Mouse (Mus musculus) cerebellum, adult 2 months (tissue): ENCODE measurements around the gene Tmem216. TPM values are rescaled to one million over a fixed set of nuclear protein-coding genes. Genes with fewer than 3 reads are reported as not detected.

Experiments used
- DNase-seq, 2 experiments: peaks; one replicate each; pipeline ENCODE4 v3.0.0; 2021
- H3K27ac ChIP-seq: fragments of 200-500 bp; 2 replicates; pipeline ENCODE4 v1.5.1; 2012; ENCODE audit warnings: low read length, control low read depth, inconsistent platforms; ENCODE audit not compliant: insufficient read depth
- H3K27me3 ChIP-seq: fragments of 200-500 bp; 2 replicates; pipeline ENCODE4 v1.6.1; 2012; ENCODE audit warnings: inconsistent platforms, mild to moderate bottlenecking, low read length, moderate library complexity; ENCODE audit not compliant: control insufficient read depth, insufficient read depth
- H3K4me1 ChIP-seq: fragments of 200-500 bp; 2 replicates; pipeline ENCODE4 v1.6.1; 2011; ENCODE audit warnings: low read length; ENCODE audit not compliant: control insufficient read depth, insufficient read depth
- H3K4me3 ChIP-seq: fragments of 200-500 bp; replicated peaks from 2 replicates; pipeline ENCODE3; 2011; ENCODE audit warnings: mild to moderate bottlenecking, low read depth, low read length, control low read depth; ENCODE audit not compliant: insufficient read depth
- CTCF ChIP-seq: fragments of 200-500 bp; IDR thresholded peaks from 2 replicates; pipeline ENCODE4 v1.5.1; 2011; ENCODE audit warnings: low read depth, mild to moderate bottlenecking, control low read depth, low read length, moderate library complexity, borderline replicate concordance; ENCODE audit not compliant: insufficient read depth
- POLR2A ChIP-seq: fragments of 200-500 bp; IDR thresholded peaks from 2 replicates; pipeline ENCODE4 v1.6.1; 2011; ENCODE audit warnings: low read length, control low read depth, borderline replicate concordance; ENCODE audit not compliant: insufficient read depth
- WGBS: fragments of 180-500 bp; shearing (Covaris S2); methylation state at CpG from one replicate; pipeline ENCODE4 v1.1.7; 2018; 5-methylcytosine and 5-hydroxymethylcytosine counted together
- polyA plus RNA-seq: library from polyadenylated mRNA; depleted of rRNA; stranded (reverse); fragments of >200 nt; gene quantifications from 2 replicates; pipeline ENCODE4 v1.2.3, GENCODE M21; 2012

Gene Tmem216
- polyA plus RNA-seq, 1 experiment: 20.8 TPM

DNA sequence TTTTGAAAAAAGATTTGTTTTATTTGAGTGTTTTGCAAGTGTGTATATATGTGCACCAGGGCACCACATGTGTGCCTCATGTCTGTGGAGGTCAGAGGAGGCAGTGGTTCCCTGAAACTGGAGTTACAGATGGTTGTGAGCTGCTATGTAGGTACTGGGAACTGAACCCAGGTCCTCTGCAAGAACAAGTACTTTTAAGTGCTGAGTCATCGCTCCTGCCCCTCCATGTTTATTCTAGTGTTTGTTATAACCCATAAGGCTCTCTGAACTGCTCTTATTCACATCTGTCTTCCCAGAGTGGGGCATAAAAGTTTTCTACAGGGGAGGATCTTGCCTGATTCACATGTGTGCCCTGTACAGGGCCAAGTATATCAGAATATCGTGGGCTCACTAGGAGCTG is 43.6 kb upstream of the Tmem216 start:
- 94% methylated on average over 2 of the region's 2 CpGs for WGBS
- no peaks in the 10 kb centered on the region for H3K27me3 ChIP-seq
- DNase-seq: no peak
- peaks cover 6% of the 10 kb centered on the region; the same call in 1 of the 2 replicates for H3K4me1 ChIP-seq
- no peak overlapping the region for H3K27ac ChIP-seq
- TF ChIP-seq POLR2A (no peak), CTCF (no peak)
- H3K4me3 ChIP-seq: no peak overlapping the region

DNA sequence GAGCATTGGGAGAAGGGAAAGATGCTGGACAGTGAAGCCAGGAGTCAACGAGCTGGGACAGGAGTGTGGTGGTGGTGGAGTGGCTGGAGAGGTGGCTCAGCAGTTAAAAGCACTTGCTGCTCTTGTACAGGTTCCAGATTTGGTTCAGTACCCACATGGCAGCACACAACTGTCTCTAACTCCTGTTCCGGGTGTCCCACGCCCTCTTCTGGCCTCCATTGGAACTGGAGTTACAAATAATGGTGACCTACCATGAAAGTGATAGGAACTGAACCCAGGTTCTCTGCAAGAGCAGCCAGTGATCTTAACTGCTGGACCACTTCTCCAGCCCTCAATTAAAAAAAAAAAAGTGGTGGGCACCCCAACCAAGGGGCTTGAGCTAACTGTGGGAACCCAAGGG is 42.1 kb upstream of the Tmem216 start:
- no peak for DNase-seq
- TF ChIP-seq POLR2A (no peak), CTCF (peak; percentile 8; the same call in 1 of the 2 replicates)
- H3K27me3 ChIP-seq: no peaks in the 10 kb centered on the region
- 0 out of 2 replicates have a peak, but pooled peaks cover 1% of the 10 kb centered on the region for H3K4me1 ChIP-seq
- no peak overlapping the region for H3K4me3 ChIP-seq
- 32% methylated on average over 3 of the region's 3 CpGs for WGBS
- no peak overlapping the region for H3K27ac ChIP-seq

- Histone ChIP-seq H3K27me3 (no peaks in the 10 kb centered on the region), H3K4me3 (no peak overlapping the region), H3K4me1 (no peaks in the 10 kb centered on the region), H3K27ac (no peak overlapping the region)
- no peak for DNase-seq
- WGBS: 88% methylated on average over 6 of the region's 6 CpGs
- TF ChIP-seq POLR2A: no peak
- no peak for TF ChIP-seq CTCF
These were observed 35.8 kb upstream of the Tmem216 start for GRCm38 (mm10) chr19:10591659-10592377.

DNA sequence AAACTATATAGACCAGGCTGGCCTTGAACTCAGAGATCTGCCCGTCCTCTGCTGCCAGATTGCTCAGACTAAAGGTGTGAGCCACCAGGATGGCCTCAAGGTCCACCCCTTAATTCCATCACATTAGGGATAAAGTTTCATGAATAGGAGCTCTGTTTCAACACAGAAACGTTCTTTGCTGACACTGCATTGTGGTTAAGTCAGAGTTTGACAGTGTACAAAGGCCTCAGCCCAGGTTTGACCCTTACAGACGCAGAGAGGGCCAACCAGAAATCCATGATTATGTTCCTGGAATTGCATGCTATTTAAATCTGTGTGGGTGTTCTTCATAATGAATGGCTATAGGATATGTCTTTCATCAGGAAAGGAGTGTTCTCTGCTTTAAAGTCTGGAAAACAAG is 34.3 kb upstream of the Tmem216 start:
- Histone ChIP-seq H3K27me3 (no peaks in the 10 kb centered on the region), H3K4me1 (no peaks in the 10 kb centered on the region), H3K27ac (no peak overlapping the region), H3K4me3 (no peak overlapping the region)
- TF ChIP-seq POLR2A (no peak), CTCF (no peak)
- WGBS: 77% methylated on average over 3 of the region's 3 CpGs
- DNase-seq: no peak

DNA sequence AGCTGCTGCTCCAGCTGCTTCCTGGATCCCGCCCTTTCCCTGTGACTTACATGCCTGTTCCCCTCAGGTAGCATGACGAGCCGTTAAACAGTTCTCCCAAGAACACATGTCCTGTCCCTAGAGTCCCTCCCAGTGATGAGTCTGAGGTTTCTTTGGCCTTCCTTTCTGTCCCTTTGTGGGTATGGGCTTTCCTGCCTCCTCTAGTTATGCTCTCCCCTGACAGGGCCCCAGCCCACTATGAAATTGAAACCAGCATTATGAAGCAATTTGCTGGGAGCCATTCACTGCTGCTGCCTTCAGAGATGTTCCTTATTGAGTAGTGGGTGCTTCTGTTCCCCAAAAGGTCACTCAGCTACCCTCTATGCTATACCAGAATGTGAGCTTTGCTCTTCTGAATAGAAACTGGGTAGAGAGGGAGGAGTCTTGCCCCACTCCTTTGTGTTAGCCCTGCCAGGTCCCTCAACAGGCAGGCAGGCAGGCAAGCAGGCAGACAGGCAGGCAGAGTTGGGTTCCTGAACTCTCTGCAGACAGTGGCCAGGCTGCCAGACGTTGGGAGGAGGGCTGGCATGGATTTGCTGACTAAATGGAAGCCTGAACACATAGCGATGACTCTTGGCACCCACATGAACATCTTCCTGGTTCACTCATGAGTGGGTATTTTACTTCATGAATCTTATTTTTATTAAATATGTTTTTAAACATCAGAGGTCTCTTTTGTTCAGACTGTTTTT is 33.3 kb upstream of the Tmem216 start:
- no peaks in the 10 kb centered on the region for H3K27me3 ChIP-seq
- H3K4me1 ChIP-seq: no peaks in the 10 kb centered on the region
- no peak overlapping the region for H3K4me3 ChIP-seq
- TF ChIP-seq CTCF: no peak
- TF ChIP-seq POLR2A: no peak
- DNase-seq: no peak
- WGBS: 58% methylated on average over 5 of the region's 5 CpGs
- H3K27ac ChIP-seq: no peak overlapping the region

- no peak for DNase-seq
- Histone ChIP-seq H3K4me3 (no peak overlapping the region), H3K27ac (no peak overlapping the region), H3K4me1 (no peaks in the 10 kb centered on the region), H3K27me3 (no peaks in the 10 kb centered on the region)
- 90% methylated on average over 8 of the region's 8 CpGs for WGBS
- TF ChIP-seq POLR2A (no peak), CTCF (no peak)
These were observed 31.2 kb upstream of the Tmem216 start for GRCm38 (mm10) chr19:10587231-10587630.

GRCm38 (mm10) chr19:10585112-10585511 is 29.1 kb upstream of the Tmem216 start:
- 91% methylated on average over 8 of the region's 8 CpGs for WGBS
- no peak overlapping the region for H3K4me3 ChIP-seq
- no peak overlapping the region for H3K27ac ChIP-seq
- H3K27me3 ChIP-seq: no peaks in the 10 kb centered on the region
- no peaks in the 10 kb centered on the region for H3K4me1 ChIP-seq
- no peak for DNase-seq
- TF ChIP-seq CTCF: no peak

- DNase-seq: no peak
- no peak for TF ChIP-seq POLR2A
- TF ChIP-seq CTCF: no peak
- Histone ChIP-seq H3K4me1 (no peaks in the 10 kb centered on the region), H3K27ac (no peak overlapping the region), H3K27me3 (no peaks in the 10 kb centered on the region), H3K4me3 (no peak overlapping the region)
- 23% methylated on average over 7 of the region's 7 CpGs for WGBS
These were observed 27.6 kb upstream of the Tmem216 start for GRCm38 (mm10) chr19:10583550-10584146.
